Mouse (Mus musculus): ENCODE results near the gene Col5a3. TPM values are rescaled to one million over a fixed set of nuclear protein-coding genes. Genes with fewer than 3 reads are reported as not detected.

Gene Col5a3
- total RNA-seq, 2 experiments from 2014 or later, result 1.4 to 1.7 TPM

GRCm38 (mm10) chr9:20804266-20805158, 10.4 kb downstream of the Col5a3 start:
- Histone ChIP-seq H3K27ac (no peak overlapping the region), H3K4me3 (no peak overlapping the region)
- peak; percentile 94 for TF ChIP-seq CTCF (IDR thresholded peaks at IDR 0.05)
- peak; percentile 52 to 63 for DNase-seq (ENCODE audit: extremely low spot score in 1 of 2, low spot score in 2 of 2)
- intact Hi-C loops (cut with DNase I), result loop anchor here (1.0 to 2.0 kb wide), 2 partner anchors 26 to 60 kb away; no protein-coding TSS in a partner anchor

- peak; percentile 22 to 49 for DNase-seq (ENCODE audit: extremely low spot score in 1 of 2, low spot score in 2 of 2)
- TF ChIP-seq CTCF (IDR thresholded peaks at IDR 0.05), result no peak
- Histone ChIP-seq H3K4me3 (no peak overlapping the region), H3K27ac (peak overlapping the region; percentile 19; the same call in 1 of the 2 replicates)
- intact Hi-C loops (cut with DNase I), result loop anchor here (2.0 kb wide), 1 partner anchor 33 kb away; no protein-coding TSS in a partner anchor
These were observed 20.6 kb downstream of the Col5a3 start for GRCm38 (mm10) chr9:20794108-20794806.

- Histone ChIP-seq H3K4me3 (no peak overlapping the region), H3K27ac (no peak overlapping the region)
- TF ChIP-seq CTCF (IDR thresholded peaks at IDR 0.05), result no peak
- intact Hi-C loops (cut with DNase I), result no loop called here
- DNase-seq (ENCODE audit: extremely low spot score in 1 of 2, low spot score in 2 of 2), result no peak
These were observed 24.5 kb downstream of the Col5a3 start for GRCm38 (mm10) chr9:20790345-20790744.

- H3K27ac ChIP-seq, result no peak overlapping the region
- TF ChIP-seq CTCF (IDR thresholded peaks at IDR 0.05), result no peak
- no peak overlapping the region for H3K4me3 ChIP-seq
- intact Hi-C loops (cut with DNase I), result no loop called here
- DNase-seq (ENCODE audit: extremely low spot score in 1 of 2, low spot score in 2 of 2), result no peak
These were observed 25.2 kb downstream of the Col5a3 start for GRCm38 (mm10) chr9:20789651-20790050.

- no peak for DNase-seq (ENCODE audit: extremely low spot score in 1 of 2, low spot score in 2 of 2)
- TF ChIP-seq CTCF (IDR thresholded peaks at IDR 0.05), result no peak; the same call in 1 of the 2 replicates
- H3K27ac ChIP-seq, result no peak overlapping the region
- intact Hi-C loops (cut with DNase I), result no loop called here
- H3K4me3 ChIP-seq, result no peak overlapping the region
These were observed 26.9 kb downstream of the Col5a3 start for GRCm38 (mm10) chr9:20787992-20788391.

- no peak for TF ChIP-seq CTCF (IDR thresholded peaks at IDR 0.05)
- H3K4me3 ChIP-seq, result no peak overlapping the region
- intact Hi-C loops (cut with DNase I), result no loop called here
These were observed 29.8 kb downstream of the Col5a3 start for GRCm38 (mm10) chr9:20785055-20785454.

GRCm38 (mm10) chr9:20781286-20781685, 33.6 kb downstream of the Col5a3 start:
- TF ChIP-seq CTCF (IDR thresholded peaks at IDR 0.05), result no peak
- Histone ChIP-seq H3K4me3 (no peak overlapping the region), H3K27ac (no peak overlapping the region)
- DNase-seq (ENCODE audit: extremely low spot score in 1 of 2, low spot score in 2 of 2), result no peak
- intact Hi-C loops (cut with DNase I), result no loop called here

More at GRCm38 (mm10) chr9:20785055-20785454, 29.8 kb downstream of the Col5a3 start:
- DNase-seq (ENCODE audit: extremely low spot score in 1 of 2, low spot score in 2 of 2), result no peak
- H3K27ac ChIP-seq, result no peak overlapping the region

GRCm38 (mm10) chr9:20765274-20765673, 49.6 kb downstream of the Col5a3 start:
- no peak for TF ChIP-seq CTCF (IDR thresholded peaks at IDR 0.05)
- DNase-seq (ENCODE audit: extremely low spot score in 1 of 2, low spot score in 2 of 2), result no peak
- no peak overlapping the region for H3K27ac ChIP-seq
- intact Hi-C loops (cut with DNase I), result no loop called here
- H3K4me3 ChIP-seq, result no peak overlapping the region

- Histone ChIP-seq H3K4me3 (no peak overlapping the region), H3K27ac (no peak overlapping the region)
- DNase-seq (ENCODE audit: extremely low spot score in 1 of 2, low spot score in 2 of 2), result no peak
- TF ChIP-seq CTCF (IDR thresholded peaks at IDR 0.05), result no peak
- intact Hi-C loops (cut with DNase I), result no loop called here
These were observed 51.8 kb downstream of the Col5a3 start for GRCm38 (mm10) chr9:20763099-20763498.

- no peak for TF ChIP-seq CTCF (IDR thresholded peaks at IDR 0.05)
- no peak overlapping the region for H3K27ac ChIP-seq
- intact Hi-C loops (cut with DNase I), result no loop called here
- no peak for DNase-seq (ENCODE audit: extremely low spot score in 1 of 2, low spot score in 2 of 2)
- H3K4me3 ChIP-seq, result no peak overlapping the region
These were observed 52.5 kb downstream of the Col5a3 start for GRCm38 (mm10) chr9:20762197-20762961.

- Histone ChIP-seq H3K27ac (no peak overlapping the region), H3K4me3 (no peak overlapping the region)
- intact Hi-C loops (cut with DNase I), result loop anchor here (2.0 kb wide), 1 partner anchor 33 kb away; no protein-coding TSS in a partner anchor
- no peak for DNase-seq (ENCODE audit: extremely low spot score in 1 of 2, low spot score in 2 of 2)
- TF ChIP-seq CTCF (IDR thresholded peaks at IDR 0.05), result no peak
These were observed 53.5 kb downstream of the Col5a3 start for GRCm38 (mm10) chr9:20761388-20761787.

Data from left cerebral cortex, adult 2 months (tissue).